Mouse (Mus musculus) thymus, postnatal 36 days (tissue): ENCODE measurements around the gene Dqx1.
A peak's percentile ranks its signal among the peaks of the same experiment; 100 is the strongest.

Experiments
- DNase-seq, 2 experiments: peaks; one replicate each; pipeline ENCODE4 v3.0.0; 2022; ENCODE audit warnings: mixed read lengths in 2 of 2

Gene Dqx1

DNA sequence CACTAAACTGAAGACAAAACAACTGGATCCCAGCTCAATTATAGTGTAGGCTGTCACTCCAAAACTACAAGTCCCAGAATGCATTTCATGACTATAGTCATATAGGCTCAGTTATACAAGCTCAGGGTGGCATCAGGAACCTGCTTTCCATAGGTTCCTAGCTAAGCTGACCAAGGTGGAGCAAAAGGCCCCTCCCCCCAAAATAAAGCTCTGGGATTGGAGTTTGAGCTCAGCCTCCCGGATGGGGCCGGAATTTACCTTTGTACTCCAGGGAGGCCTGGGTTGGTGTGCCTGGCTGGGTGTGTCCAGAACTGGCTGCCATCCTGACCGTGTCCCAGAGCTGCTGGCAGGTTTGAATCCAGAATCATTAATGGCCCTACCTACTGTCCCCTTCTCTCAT lies at the start of gene Dqx1:
Gene Dqx1 (plus strand): TSS at position 55 of the 400 bp plus-strand sequence.
- no peak for DNase-seq

DNA sequence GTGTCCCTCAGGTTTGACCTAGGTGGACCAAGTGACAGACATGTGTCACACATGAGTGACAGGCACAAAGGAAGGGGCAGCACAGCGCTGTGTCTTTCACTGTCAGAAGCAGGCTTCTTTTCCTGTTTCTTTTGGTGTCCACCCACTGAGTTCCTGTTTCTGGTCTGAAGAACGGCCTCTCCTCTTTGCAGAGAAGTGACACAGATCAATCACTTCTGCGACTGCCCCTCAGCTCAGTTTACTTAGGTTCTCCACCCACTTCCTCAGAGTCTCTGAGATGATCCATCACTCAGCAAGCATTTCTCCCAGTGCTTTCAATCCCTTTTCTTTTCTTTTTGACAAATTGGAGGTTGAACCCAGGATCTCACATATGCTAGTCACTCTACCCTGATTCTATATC lies 49.0 kb upstream of the Dqx1 start:
- DNase-seq, result no peak

DNA sequence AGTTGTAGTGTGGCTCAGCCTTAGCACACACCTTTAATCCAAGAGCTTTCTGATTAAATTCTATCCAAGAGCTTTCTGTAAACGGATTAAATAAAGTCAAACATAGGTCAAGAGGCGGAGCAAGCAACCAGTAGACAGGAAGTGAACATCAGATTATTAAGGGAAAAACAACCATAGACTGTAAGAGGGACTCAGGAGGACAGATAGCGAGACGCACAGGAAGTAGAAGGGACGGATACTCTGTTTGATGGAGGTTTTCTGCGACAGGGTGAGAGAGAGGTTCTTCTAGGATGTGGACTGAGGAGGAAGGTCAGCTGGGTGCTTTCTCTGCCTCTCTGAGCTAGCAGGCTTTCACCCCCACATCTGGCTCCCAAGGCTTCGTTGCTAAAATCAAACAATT lies 47.6 kb upstream of the Dqx1 start:
- DNase-seq, result no peak

- DNase-seq, result no peak
These were observed 46.4 kb upstream of the Dqx1 start for GRCm38 (mm10) chr6:83011255-83011654.

GRCm38 (mm10) chr6:83011756-83012155 lies 45.9 kb upstream of the Dqx1 start:
- no peak for DNase-seq

DNA sequence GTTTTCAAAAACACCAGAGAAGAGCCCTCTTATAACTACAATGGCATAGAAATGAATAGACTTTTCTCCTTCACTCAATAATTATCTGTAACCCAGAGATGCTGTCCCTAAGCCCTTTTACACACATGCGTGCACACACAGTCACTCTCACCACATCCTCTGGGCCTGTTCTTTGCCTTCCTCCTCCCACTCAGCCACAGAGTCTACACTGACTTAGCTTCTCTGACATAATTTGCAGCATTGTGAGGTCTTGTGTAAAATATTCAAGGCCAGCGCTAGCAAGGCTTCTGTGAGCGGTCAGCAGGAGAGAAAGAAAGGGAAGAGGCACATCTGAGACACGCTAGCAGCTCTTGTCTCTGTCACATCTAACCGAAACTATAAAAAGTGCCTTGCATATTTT lies 44.2 kb upstream of the Dqx1 start:
- no peak for DNase-seq

DNA sequence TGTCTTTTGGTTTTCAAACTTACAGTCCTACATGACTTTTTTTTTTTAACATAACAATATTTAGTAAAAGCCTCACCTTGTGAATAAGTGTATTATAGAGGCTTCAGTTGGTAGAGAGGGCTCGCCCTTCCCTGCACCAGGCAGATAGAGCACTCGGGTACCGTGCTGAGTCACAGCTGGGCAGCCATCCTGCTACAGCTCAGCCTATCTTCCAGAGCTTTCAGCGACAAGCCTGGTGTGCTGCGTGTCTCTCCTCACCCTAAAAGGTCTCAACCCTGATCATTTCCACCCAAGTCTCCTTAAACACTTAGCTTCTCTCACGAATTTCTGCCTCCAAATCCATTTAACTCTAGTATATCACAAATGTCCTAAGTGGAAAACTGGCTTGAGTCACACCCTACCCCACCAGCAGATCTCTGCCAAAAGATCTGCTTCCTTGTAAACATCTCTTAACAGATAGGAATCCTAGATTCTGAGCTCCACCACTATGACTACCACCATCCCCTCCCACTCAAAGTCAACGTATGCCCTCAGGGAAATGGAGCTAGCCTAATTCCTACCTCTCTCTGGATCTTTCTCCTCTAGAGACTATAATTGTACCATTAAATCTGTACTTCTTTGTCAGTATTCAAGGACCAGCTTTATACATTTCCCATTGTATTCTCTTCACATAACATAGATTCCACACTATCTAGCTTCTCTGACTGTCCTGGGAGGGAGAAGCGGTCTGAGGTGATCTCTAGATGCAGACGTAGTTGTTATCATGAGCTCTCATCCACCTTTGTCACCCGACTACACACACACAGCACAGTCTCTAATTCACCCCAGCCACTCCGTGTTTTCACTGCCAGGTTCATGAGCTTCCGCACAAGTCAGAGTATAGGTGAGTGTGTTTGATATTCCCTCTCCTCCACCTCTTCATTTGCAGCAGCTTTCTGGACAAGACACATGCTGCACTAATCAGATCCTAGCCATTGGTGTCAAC lies 42.9 kb upstream of the Dqx1 start:
- no peak for DNase-seq

GRCm38 (mm10) chr6:83015749-83016148 lies 41.9 kb upstream of the Dqx1 start:
- no peak for DNase-seq

DNA sequence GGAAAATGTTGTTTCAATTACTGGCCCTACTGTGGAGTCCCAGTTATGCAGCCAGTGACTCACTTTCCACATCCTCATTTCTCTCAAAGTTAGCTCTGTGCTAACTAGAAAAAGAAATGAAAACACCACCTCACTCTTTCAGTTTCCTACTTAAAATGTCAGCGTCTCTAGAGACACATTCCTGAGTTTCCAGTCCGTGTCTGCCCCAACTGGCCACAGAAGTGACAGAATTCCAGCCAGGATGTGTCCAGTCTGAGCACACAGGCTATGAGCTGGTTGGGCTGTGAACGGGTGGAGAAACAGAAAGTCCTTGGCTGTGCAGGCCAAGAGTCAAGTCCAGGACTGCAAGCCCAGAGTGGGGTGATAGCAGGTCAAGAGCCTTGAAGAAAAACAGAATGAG lies 40.5 kb upstream of the Dqx1 start:
- no peak for DNase-seq

DNA sequence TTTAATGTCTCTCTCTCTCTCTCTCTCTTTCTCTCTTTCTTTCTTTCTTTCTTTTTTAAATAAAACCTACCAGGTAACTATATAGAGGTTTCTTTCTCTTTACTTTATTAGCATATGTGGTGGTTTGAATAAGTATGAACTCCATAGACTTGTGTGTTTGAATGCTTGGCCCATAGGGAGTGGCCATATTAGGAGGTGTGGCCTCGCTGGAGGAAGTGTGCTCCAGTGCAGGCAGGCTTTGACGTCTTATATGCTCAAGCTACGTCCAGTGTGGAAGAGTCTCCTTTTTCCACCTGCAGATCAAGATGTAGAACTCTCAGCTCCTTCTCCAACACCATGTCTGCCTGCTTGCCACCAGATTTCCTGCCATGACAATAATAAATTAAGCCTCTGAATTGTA lies 38.6 kb upstream of the Dqx1 start:
- DNase-seq, result no peak

DNA sequence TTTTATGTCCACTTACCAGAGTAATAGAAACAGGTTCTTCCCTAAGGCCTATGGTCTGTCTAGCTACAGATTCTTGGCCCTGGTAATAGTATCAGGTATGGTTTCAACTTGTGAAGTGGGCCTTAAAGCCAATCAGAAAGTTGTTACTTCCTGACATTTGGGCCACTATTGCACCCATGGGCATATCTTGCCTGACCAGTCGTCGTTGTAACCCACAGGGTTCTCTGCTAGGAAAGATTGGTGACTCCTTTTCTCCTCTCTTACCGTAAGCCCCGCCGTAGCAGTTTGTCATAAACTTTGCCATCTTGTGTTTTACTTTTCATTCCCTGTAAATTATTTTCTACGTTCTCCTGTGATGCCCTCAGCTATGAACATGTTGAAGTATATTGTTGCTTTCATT lies 37.5 kb upstream of the Dqx1 start:
- no peak for DNase-seq

- DNase-seq, result no peak
These were observed 36.6 kb upstream of the Dqx1 start for GRCm38 (mm10) chr6:83020836-83021593.

- DNase-seq, result no peak
These were observed 34.6 kb upstream of the Dqx1 start for GRCm38 (mm10) chr6:83023008-83023407.

GRCm38 (mm10) chr6:83023786-83024185 lies 33.9 kb upstream of the Dqx1 start:
- DNase-seq, result no peak

DNA sequence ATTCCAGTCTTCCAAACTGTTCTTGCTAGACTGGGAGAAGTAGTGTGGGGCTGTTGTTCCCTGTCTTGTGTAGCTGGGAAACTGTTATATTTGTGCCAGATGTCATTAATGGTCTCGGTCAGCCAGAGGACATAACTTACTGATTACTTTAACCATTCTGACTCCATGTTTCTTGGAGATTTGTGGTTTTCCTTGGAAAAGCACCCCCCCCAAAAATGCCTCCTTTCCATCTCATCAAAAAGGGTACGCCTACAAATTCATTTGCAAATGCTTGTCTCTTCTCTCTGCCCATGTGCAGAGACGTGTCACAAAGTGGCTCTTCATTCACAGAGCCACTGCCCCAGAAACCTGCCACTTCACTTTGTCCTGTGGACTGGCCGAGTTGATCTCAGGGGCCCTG lies 33.2 kb upstream of the Dqx1 start:
- DNase-seq, result no peak

GRCm38 (mm10) chr6:83025221-83025620 lies 32.4 kb upstream of the Dqx1 start:
- no peak for DNase-seq

DNA sequence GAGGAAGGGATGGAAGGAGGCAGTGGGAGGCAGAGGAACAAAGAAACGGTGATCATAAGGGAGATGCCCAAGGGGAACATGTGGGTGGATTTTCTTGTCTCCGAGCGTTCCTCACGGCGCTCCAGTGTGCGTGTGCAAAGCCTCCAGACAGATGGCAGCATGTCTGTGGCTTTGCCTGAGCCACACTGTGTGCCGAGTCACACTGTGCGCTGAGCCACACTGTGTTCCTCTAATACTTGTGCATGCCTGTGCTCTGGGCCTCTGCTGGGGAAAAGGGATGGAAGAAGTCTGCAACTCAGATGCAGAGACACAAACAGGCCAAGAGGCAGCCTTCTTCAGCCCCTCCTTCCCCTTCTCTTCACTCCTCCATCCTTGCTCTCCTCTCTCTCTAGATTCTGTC lies 30.4 kb upstream of the Dqx1 start:
- no peak for DNase-seq

- no peak for DNase-seq
These were observed 29.9 kb upstream of the Dqx1 start for GRCm38 (mm10) chr6:83027706-83028105.

DNA sequence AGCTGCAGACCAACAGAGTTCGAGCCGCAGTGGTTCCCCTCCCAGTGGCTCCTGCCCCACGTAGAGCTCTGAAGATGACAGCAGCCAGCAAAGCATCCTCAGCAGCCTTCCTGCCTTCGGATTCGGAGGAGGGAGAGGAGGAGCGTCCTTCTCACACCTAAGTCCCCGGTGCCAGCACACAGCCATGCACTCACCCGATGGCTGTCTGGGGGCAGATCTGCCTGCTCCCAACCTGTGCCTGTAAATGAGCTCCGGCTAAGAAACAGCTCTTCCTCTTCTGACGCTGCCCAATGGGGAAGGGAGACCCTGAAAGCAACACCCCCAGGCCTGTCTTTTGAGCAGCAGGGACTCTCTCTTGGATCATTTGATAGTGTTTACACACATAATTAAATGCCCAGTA lies 27.9 kb upstream of the Dqx1 start:
- no peak for DNase-seq

DNA sequence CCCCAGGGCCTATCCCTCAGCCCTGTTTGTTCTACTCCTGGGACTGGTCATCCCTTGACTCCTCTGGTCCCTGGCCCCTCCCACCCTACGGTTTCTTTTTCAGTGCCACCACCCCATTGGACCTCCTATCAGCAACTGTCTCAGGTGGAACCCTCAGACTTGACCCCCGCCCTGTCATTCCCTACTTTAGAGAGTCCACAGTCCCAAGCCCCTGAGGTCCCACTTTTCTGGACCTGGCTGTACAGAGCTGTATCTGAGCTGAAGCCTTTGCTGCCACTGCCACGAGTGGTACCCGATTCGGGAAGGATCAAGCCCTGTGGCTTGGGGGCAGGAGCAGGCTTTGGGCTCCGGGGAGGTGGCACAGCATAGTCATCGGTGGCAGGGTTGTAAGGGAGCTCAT lies 26.5 kb upstream of the Dqx1 start:
- DNase-seq, result no peak

DNA sequence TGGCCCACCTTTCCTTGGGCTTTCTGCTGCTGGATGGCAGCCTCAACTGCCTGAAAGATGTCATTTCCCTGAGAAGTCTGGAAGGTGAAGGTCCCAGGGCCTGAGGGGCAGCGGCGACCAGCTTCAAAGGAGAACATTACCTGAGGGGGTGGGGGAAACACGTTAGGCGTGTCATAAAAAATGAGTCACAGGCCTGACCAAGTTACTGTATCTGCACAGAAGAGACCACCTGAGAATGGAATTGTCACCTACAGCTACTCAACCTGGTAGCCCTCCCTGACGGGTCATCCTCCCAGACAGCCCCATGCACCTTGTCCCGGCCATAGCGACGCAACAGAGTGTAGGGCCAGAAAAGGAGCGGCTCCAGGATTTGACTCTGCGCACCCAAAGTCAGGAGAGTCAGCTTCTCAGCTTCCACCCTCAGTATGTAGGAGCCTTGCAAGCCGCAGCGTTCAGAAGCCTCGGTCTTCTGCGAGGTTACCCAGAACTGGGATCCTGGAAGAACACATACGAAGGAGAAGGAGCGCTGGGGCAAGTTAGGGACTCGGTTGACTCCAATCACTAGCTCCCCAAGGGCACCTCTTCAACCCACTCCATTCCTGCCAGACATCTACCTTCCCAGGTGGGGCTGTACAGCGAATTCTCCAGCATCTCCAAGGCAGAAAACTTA lies 25.6 kb upstream of the Dqx1 start:
- DNase-seq, result no peak

DNA sequence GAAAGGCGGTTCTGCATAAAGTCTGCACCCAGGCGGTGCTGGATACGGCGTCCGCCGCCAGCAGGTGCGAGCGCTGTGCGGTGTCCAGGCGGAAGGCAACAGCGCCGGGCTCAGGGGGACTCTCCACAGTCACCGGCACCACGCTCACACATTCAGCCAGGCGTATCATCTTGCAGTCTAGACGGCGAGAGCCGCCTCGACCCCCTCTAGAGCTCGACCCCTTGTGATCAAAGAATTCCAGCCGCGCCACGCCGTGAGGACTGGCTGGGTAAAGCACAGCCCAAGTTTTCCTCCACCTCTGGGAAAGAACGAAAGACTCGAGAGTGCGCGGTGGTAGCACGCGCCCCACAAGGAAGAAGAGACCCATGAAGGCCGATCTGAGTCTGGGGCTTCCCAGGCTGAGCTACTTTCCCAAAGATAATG lies 24.9 kb upstream of the Dqx1 start:
- DNase-seq, result peak; percentile 54 to 57
